Mouse (Mus musculus): ENCODE measurements around the gene Gdap1l1.
"Not testable (repeated sequence)": the region's sequence is repeated elsewhere in the genome, so short reads cannot be mapped to it uniquely, and the experiment has no call there.

Gdap1l1 gene

DNA sequence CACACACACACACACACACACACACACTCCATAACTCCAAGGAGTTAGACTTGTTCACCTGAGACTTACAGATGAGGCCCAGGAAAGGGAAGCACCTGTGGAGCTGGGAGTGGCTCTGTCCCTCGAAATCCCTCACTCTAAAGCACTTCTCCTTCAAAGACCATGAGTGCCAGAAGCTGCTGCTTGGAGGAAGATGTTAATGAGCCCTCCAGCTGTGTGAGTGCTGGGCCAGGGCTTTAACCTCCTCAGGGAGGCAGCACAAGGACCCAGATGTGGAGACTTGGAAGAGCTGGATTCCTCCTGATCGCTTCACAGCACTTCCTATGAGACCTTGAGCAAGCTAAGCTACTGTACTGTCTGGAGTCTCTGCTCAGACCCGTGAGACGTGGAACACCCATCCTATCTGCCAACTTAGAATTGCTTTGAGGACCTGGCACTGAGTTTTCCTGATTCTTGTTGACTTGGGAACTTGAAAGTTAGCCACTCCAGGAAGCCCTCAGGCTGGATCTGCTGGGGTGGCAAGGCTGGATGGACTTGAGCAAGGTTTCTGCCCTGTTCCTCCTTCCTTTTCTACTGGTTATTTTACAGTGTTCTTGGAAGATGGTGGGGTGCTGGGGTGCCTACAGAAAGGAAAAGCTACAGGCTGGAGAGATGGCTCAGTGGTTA lies 9.8 kb upstream of the Gdap1l1 start:
- no peak for DNase-seq

DNA sequence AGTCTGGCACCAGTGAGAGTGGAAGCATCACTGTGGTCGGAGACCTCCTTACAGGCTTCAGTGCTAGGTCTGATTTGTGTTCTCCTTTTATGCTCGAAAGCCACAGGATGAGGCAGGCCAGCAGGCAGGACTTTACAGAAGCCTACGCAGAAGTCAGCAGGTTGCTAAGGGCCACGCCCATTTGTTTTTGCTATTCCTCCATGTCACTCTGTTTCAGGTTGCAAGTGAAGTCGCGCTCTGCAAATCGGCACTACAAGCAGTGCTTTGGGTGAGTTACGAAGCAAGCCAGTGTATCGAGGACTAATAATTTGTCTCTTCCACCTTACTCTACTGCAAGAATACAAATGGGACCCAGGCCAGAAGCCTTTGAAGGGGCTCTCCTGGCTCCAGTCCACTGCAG lies 7.0 kb upstream of the Gdap1l1 start:
- no peak for DNase-seq

DNA sequence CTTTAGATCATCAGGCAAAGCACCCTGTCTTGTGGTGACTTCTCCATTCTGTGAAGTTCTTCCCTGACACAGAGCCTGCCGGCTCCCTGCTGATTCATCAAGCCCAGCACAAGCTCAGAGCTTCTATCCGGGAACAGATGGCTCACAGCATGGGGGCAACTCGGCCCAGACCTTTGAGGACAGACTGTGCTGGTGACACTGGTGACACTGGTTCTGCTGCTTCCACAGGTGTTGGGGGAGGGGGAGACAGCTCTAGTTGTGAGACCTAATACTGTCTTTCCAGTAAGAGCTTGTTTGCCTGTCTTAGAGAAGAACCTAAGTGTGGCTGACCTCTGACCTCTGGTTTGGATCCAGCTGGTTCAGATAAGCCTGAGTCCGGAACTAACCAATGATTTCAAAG lies 4.3 kb upstream of the Gdap1l1 start:
- DNase-seq: no peak

DNA sequence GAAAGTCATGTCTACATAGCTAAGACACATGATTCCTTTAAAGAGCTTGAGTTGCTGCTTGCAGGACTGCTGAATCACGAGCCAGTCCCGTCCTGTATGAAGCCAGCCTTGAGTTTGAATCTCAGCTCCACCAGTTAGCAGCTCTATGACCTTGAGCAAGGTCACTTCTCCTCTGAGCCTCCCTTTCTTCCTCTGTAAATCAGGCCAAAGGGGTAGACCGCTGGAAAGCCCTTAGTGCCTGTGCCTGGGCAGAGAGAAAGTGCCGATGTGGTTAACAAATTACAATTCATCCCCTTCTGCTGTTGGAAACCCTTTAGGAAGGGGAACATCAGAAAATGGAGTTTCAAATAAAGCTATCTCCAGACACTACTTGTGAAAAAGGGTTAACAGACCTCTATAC lies 476 bp upstream of the Gdap1l1 start:
- DNase-seq: no peak

DNA sequence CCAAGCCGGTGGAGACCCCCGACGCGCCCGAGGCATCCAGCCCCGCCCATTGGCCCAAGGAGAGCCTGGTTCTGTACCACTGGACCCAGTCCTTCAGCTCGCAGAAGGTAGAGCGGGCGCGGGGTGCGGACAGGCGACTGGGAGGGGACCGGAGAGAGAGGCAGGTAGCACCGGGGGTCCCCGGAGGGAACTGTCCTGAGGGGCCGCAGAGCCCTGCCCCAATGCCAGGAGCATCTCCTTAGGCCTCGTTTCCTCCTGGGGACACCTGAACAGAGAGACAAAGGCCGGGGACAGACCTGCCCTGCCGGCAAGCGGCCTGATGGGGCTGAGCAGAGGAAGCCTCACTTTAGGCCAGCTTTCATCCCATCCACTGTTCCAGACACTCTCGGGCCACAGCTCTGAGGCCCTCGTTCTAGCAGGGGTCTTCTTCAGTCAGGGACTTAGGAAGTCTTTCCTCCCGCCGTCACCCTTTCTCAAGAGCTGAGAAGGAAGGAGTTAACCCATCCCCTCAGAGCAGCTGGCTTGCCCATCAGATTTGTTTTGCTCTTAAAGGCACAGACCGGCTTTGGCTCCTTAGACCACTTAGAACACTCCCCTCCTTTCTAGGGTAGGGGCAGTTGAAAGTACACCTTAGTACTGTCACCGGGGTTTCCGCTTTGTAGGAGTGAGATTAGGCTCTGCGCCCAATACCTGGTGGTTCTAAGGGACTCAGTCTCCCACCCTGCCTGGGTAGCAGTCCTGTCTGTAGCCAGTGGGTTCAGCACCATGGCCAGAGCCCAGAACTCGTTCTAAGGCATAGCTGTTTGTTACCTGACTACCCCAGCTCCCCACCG lies 559 bp downstream of the Gdap1l1 start:
- peak; percentile 16 for DNase-seq

DNA sequence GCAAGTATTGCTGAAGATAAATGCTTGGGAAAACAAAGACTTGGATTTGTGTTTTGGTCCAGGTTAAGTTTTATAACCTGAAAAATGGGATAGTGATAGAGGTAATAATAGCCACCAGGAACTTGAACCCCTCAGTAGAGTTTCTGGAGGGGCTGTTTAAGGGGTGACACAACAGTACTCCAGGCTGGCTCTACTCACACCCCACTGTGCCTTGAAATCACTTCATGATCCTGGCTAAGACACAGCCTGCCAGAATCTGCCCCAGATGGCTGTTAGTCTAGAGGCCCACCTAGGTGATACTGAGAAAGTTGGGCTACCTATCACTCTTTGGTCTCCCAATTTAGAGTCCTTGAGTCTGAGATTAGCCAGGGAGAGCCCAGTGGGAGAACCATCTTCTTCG lies 1.2 kb downstream of the Gdap1l1 start:
- DNase-seq: no peak

DNA sequence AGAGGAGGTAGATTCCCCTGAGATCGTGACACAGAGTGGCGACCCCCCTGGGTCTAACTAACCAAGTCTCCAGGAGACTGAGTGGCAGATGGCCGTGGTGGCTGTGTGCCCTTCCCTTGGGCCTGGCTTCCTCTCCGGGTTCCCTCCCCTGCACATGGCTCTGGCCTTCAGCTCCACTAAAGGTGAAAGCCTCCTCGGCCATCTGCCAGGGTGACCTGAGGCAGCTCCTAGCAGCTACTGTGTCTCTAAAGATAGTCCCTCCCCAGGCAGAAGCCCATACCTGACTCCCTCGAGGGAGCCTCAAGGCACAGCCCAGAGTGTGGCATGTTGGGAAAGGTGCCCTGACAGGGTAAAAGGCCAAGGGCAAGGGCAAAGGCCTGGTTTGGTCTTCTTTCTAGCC lies 5.3 kb downstream of the Gdap1l1 start:
- DNase-seq: no peak

DNA sequence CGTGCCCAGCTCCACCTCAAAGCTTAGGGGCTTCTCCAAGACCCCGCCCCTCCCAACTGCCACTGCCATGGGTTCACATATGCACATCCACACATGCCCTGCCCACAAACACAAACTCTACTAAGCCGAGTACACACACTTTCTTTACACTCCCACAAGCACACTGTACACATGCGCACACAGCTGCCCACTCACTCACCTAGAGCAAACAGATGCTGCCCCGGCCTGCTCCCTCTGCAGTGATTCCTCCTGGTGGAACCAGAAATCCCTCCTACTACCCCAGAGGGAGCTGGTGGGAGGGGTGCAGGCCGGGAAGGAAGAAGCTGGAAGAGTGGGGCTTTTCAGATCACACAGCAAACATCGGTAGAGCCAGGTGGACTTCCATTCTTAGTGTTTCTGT lies 5.7 kb downstream of the Gdap1l1 start:
- no peak for DNase-seq

DNA sequence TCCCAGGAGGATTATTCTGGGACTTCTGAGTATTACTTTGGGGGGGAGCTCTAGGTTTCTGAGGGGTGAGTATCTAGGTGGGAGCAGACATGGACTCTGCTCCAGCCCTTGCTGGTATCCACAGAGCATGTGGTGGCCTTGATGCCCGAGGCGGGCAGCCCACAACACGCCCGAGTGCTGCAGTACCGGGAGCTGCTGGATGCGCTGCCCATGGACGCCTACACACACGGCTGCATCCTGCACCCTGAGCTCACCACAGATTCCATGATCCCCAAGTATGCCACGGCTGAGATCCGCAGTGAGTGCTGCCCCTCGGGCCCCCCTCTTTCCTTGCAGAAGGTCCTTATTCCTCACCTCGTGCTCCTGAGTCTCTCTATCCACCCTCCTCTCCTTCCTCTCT lies 9.1 kb downstream of the Gdap1l1 start:
- DNase-seq: no peak

DNA sequence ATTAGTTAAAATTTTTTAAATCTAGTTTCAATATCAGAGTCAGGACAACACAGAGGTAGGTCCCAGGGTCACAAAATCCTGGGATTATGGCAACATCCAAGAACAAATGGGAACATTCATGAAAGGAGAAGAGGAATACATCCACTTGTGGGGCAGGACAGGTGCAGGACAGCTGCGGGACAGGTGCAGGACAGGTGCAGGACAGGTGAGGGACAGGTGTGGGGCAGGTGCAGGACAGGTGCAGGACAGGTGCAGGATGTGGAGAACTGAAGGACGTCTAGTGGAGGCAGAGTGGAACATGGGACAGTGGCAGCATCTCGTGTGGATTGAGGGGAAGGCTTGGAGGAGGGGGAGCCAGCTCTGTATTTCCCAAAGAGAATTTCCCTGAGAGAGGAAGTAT lies 11.0 kb downstream of the Gdap1l1 start:
- no peak for DNase-seq

DNA sequence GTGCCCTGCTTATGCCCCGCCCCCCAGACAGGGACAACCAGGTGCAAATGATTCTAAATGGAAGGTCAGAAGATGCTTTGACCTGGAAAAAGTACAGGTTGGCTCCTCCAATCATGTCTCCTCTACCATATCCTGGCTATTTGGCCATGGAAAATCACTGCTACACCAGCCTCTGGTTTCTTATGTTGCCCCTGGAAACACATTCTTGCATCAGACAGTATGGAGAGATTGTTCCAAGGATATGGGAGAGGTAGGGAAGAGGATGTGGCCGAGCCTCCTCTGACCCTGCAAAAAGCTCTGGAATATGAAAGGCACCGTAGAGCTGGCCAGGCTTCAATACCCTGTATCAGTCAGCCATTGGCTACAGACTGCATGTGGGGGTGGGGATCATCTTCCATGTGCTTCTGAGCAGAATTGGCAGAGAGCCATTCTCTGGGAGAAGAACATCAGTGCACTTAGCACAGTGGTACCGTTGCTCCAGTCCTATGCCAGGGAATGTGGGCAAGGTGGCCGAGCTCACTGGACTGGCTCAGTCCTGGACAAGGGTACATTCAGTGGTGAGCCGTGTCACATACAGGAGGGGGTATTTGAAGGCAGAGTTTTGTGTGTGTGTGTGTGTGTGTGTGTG lies 12.5 kb downstream of the Gdap1l1 start:
- DNase-seq: no peak

DNA sequence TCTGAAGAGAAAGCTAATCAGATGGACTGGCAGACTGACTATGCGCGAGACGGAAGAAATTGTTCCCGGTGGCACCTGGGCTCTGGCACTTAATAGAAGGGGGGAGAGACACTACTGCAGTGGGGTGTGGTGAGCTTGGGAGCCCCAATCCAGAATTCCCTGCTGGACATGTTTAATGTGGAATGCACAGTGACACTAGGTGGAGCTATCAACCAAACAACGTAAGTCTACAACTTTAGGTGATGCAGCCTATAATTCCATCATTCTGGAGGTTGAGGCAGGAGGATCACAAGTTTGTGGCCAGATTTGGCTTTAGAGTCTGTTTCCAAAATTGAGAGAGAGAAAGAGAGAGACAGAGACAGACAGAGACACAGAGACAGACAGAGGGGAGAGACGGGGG lies 14.5 kb downstream of the Gdap1l1 start:
- DNase-seq: no peak

DNA sequence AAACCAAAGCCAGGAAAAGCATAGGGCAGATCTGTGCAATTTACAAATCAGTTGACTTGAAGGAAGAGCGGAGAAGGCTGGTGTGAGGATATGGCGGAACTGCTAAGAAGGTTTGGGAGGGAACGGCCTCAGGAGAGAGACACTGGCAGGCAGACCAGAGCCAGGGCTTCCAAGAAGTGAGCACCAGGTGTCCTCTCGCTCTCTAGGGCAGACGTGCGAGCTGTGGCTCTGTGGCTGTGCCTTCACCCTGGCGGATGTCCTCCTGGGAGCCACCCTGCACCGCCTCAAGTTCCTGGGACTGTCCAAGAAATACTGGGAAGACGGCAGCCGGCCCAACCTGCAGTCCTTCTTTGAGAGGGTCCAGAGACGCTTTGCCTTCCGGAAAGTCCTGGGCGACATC lies 15.1 kb downstream of the Gdap1l1 start:
- no peak for DNase-seq

DNA sequence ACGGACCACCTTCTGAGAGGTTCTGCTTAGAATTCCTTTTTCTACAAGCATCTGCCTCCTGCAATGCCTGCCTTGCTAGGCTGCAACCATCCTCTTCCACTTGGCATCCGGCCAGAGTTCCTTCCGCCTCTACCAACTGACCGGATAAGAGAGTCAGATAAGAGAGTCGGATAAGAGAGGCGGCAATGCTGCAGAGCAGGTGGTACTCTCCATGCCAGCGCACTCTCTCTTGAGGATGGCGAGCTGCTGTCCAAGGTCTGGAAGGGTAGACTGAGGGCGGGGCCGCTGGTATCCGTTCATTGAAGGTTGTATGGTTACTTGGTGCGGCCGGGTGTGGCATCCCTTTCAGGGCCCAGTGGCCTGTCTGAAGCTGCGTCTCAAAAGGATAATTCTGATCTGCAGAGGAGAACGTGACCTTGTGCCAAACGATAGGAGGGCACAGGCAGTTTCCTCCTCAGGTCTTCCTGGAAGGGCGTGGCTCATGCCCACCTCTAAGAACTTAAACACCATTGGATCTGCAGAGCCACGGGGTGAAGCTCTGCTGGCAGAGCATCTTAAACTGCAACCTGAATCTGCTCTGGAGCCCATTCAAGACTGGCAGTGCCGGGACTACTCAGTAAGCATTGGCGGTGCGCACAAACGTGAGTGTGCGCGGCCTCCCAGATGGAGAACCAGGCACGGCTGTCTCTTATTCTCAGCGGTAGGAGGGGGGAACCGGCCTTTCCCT lies 20.4 kb downstream of the Gdap1l1 start:
- no peak for DNase-seq

DNA sequence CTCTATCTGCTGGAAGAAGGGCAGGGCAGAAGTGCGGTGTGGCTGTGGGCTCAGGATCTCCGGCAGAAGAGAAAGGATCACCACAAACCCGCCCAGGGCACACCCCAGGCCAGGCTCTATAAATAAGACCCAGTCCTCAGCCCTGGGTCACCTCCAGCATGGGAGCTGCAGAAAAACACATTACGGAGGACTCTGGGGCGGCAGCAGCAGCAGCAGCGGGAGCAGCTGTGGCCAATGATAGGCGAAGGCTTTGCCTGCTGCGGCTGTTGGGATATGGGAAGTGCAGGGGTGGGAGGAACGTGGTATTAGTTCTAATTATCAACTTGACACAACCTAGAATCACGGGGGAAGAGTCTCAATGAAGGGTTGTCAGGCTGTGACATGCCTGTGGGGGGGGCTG lies 21.1 kb downstream of the Gdap1l1 start:
- no peak for DNase-seq

DNA sequence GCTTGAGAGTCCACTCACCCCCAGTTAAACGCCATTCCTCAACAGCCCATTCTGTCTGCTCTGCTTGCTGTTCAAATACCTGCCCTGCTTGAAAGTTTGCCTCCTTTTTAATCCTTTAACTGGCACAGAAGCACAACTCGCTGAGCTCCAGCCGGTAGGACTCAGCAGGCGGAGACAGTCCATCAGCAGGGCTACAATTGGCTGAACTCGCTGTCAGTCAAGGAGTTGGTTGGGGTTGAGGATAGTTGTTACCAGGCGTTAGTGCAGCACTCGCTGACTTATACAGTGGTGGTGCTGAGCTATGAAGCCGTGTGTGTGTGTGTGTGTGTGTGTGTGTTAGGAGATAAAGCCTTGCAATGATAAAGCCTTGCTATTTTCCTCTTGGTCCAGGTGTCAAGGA lies 22.3 kb downstream of the Gdap1l1 start:
- no peak for DNase-seq

DNA sequence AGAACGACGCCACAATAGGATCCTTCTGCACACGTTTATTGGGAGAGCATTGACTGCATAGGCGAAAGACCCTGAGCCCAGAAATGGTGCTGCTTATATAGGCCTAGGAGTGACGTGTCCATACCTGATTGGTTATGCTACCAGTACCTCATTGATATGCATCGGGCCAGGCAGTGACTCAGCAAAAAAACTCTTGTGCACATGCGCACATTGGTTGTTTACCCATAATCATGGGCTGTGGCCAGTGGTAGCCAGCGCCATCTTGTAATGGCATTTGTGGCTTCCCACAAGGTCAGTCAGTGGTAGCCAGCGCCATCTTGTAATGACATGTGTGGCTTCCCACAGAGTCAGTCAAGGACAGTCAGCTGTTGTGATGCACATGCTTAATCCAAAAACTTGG lies 23.0 kb downstream of the Gdap1l1 start:
- not testable (repeated sequence) for DNase-seq

DNA sequence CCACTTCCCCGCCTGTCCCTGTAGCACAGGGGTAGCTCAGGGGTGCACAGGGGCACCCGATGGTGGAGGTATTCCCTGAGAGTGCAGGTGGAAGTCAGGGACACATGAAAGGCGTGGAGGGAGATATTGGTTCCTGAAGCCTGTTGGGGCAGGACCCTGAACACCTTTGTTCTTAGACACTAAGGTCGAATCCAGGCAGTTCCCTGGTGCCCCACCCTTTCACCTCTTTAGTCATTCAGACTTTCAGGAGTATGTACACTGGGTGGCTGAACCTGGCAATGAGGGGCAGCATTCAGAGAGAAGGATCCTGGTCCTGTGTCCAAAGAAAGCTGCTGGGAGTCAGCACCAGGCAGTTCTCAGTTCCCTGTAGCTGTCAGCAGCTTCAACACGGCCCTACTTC lies 24.1 kb downstream of the Gdap1l1 start:
- no peak for DNase-seq

DNA sequence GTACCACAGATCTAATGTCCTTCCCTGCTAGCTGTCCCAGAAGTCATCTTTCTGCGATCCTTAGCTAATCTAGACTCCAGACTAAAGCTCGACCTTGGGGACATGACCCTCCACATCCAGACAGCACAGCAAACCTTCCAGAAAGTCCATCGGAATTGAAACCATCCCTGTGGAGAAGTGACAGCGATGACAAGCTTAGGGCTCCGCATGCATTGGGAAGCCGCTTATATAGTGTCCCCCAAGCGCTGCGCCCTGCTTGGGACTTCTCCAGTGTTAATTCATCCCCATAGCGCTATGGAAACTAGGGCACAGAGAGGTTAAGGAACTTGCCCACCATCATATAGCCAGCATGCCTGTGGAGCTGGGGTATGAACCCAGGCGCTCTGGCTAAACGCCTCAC lies 24.5 kb downstream of the Gdap1l1 start:
- DNase-seq: no peak

DNA sequence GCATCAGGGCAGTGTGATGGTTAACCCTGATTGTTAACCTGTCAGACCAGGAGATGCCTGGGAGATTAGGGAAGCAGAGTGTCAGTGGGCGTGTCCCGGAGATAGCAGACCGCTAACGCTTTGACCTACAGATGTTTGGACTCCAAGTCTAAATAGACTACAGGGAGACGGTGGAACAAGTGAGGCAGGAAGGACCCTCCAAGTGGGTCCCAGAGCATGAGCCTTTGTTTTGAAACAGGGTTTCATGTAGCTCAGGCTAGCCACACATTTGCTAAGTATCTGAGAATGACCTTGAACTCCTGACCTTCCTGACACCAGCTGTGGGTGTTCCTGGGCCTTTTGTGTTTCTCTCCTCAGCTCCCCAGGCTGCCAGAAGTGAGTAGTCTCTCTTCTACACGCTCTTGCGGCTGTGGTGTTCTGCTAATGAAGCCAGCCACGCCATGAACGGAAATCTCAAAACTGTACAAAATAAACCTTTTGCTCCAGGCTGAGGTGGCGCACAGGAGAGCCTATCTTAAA lies 25.0 kb downstream of the Gdap1l1 start:
- no peak for DNase-seq

DNA sequence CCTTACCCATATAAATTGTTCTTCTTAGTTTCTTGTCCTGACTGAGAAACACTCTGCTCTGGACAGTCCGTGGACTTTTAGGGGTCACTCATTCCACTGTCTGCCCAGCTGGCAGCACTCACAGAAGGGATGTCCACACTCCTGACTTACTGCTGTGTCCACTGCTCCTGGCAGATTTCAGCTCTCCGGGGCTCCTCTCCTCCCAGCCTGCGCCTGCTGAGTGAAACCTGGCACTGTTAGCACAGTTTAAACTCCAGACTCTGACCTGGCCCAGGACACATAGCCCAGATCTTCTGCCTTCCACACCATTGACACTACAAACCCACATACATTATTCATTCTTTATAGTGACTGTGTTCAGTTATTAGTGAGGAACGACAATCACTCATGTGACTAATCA lies 25.7 kb downstream of the Gdap1l1 start:
- DNase-seq: no peak

DNA sequence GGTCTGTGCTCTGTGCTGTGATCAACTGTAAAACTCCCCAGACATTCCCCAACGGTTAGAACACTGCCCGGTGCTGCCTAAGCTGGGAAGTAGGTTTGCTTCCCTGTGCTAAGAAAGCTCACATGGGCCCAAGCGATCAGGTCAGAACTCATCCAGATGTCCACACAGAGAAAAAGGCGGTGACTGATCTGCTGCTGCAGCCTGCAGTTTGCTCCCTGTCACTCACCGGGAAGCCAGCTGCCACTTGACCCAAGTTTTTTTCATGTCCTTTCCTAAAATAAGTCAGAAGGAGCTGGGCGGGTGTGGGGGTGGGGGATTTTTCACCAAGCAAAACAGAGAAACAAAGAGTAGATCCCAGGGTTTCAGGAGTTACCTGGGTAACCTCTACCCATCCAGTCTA lies 26.3 kb downstream of the Gdap1l1 start:
- DNase-seq: no peak

DNA sequence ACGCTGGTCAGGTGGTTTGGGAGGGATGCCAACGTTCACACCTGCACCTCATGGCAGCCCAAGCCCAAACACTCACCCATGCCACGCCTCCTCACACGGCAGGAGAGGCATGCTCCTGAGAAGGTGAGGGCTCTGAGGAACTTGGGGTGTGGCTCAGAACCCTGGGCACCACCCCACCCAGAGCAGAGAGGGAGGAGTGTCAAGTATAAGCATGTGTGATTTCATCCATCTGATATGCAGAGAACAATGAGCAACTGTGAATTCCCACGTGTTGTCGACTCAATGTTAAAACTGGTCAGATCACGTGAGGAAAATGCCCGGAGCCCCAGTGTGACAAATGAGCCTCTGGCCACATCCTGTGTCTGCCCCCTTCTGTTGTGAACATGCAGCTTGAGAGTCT lies 28.5 kb downstream of the Gdap1l1 start:
- no peak for DNase-seq

Measured in kidney, adult 9 months (tissue).